Mouse (Mus musculus) heart, postnatal 10 days (tissue): ENCODE measurements around the gene Atg9b. TPM values are rescaled to one million over a fixed set of nuclear protein-coding genes. Genes with fewer than 3 reads are reported as not detected.
"Not testable (repeated sequence)": the region's sequence is repeated elsewhere in the genome, so short reads cannot be mapped to it uniquely, and the experiment has no call there.

Experiments
- DNase-seq, 2 experiments: peaks; one replicate each; pipeline ENCODE4 v3.0.0; 2021
- intact Hi-C: fragments of 180-260 bp; cut with DNase I; formaldehyde crosslinking; loops from one replicate; pipeline ENCODE4 v1.15.1; 2025
- total RNA-seq, 2 experiments: library from RNA; stranded (reverse); gene quantifications; 2 replicates each; pipeline ENCODE4 v1.2.3; 2021

Atg9b gene
- total RNA-seq, 2 experiments from 2014 or later, result 0.62 to 0.89 TPM

GRCm38 (mm10) chr5:24409466-24409865 is 17.5 kb upstream of the Atg9b start:
- DNase-seq, result no peak
- intact Hi-C loops, result no loop called here

GRCm38 (mm10) chr5:24408651-24409050 is 16.7 kb upstream of the Atg9b start:
- intact Hi-C loops, result no loop called here
- peak; percentile 51 to 52 for DNase-seq

GRCm38 (mm10) chr5:24405389-24405876 is 13.5 kb upstream of the Atg9b start:
- DNase-seq, result no peak
- intact Hi-C loops, result no loop called here

DNA sequence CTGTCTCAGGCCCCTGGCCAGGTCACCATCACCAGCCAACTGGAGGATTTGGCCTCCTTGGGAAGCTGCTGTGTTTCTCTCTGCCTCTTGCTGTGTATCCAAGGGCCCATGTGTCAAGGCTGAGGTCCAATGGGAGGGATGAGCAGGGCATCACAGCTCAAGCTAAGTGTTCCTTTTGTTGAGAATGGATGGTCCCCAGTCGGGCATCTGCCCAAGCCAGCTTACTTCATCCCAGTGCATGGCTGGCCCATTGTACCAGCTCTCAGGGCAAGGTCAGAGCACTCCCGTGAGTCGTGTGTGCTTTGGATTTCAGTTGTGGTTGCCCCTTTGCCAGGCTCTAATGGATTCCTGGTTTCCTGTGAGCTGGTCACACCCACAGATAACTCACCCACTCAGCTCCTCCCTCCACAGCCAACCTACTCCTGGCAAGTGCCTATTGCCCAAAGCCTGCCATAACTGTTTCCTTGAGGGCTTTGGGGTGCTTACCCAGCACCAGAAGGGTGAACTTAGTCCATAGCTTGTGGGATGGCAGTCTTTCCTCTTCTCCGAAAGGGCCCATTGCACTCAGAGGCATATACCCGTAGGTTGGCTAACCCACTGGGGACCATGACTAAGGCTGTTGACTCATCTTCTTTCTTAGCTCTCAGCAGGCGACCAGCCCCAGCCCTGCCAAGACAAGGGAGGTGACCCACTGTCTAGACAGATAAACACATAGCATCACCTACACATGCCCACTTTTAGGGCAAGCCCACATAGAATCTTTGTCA is 12.8 kb upstream of the Atg9b start:
- no peak for DNase-seq
- intact Hi-C loops, result no loop called here

- DNase-seq, result peak; percentile 41 to 50
- intact Hi-C loops, result no loop called here
Observed at GRCm38 (mm10) chr5:24401969-24402368, 10.0 kb upstream of the Atg9b start.

GRCm38 (mm10) chr5:24400911-24401605 is 9.1 kb upstream of the Atg9b start:
- no peak for DNase-seq
- intact Hi-C loops, result no loop called here

DNA sequence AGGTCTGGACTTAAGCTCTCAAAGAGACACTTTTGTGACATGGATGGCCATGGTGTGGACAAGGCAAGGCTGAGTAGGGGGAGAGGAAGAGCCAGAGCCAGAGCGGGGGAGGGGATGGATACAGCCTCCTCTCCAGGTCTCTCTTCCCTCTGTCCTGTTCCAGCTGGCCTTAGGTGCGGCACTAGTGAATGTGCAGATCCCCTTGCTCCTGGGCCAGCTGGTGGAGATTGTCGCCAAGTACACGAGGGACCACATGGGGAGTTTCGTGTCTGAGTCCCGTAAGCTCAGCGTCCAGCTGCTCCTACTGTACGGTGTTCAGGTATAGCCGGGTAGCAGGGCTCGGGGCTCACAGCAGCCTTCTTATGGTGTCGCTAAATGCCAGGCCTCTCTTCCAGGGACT is 8.4 kb upstream of the Atg9b start:
- DNase-seq, result no peak
- intact Hi-C loops, result no loop called here

GRCm38 (mm10) chr5:24399686-24400085 is 7.7 kb upstream of the Atg9b start:
- intact Hi-C loops, result no loop called here
- no peak for DNase-seq

- intact Hi-C loops, DNase-seq: not testable (repeated sequence)
Observed at GRCm38 (mm10) chr5:24396254-24396653, 4.3 kb upstream of the Atg9b start.

- intact Hi-C loops, result loop anchor here (2.0 kb wide), 1 partner anchor 28 kb away; the partner anchor contains the start of genes Cdk5 and Slc4a2
- DNase-seq, result peak; percentile 97 to 99
Observed at GRCm38 (mm10) chr5:24394165-24394894, 2.4 kb upstream of the Atg9b start.

- peak; percentile 87 to 92 for DNase-seq
- intact Hi-C loops, result loop anchor here (2.0 kb wide), 2 partner anchors 33 to 57 kb away; no protein-coding TSS in a partner anchor
Observed at GRCm38 (mm10) chr5:24393392-24393997, 1.6 kb upstream of the Atg9b start, which contains the start of gene Abcb8. Gene Abcb8, plus strand, starts transcription at chr5:24393663.

DNA sequence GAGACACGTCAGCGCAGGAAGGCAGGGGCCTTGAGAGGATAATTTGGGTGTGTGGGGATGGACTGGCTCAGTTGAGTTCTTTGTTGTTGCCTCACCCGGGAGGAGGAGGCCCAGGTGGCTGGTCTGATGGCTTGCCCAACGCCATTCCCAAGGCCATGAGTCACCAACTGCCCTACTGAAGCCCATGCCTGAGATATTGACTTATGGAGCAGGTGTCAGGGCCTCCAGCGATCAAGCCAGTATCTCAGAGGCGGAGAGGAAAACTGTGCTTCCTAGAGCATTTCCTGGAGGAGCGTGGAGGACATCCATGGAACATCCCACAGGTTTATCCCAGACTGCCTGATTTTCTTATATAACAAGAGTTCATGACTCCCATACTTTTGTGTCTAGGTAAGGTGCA is 781 bp upstream of the Atg9b start:
- DNase-seq, result no peak
- intact Hi-C loops, result loop anchor here (2.0 kb wide), 2 partner anchors 32 to 56 kb away; no protein-coding TSS in a partner anchor

DNA sequence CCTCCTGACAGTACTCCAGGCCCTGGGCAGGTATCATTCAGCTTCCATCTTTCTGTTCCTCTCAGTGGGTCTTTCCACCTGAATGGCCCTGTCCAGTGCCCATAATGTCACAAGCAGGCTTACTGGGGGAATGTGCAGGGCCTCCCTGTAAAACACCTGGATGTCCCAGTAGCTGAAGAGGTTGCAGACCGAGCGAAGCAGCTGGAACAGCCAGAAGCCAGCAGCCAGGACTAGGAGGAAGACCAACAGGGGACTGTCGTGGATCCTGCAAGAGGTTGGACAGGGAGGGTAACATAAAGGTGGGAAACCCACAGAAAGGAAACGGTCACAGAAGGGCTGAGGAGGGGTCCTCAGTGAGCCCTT is 2.3 kb downstream of the Atg9b start:
- intact Hi-C loops, result no loop called here
- DNase-seq, result no peak

- intact Hi-C loops, result no loop called here
- peak; percentile 46 to 61 for DNase-seq
Observed at GRCm38 (mm10) chr5:24389011-24389657, 2.8 kb downstream of the Atg9b start.

DNA sequence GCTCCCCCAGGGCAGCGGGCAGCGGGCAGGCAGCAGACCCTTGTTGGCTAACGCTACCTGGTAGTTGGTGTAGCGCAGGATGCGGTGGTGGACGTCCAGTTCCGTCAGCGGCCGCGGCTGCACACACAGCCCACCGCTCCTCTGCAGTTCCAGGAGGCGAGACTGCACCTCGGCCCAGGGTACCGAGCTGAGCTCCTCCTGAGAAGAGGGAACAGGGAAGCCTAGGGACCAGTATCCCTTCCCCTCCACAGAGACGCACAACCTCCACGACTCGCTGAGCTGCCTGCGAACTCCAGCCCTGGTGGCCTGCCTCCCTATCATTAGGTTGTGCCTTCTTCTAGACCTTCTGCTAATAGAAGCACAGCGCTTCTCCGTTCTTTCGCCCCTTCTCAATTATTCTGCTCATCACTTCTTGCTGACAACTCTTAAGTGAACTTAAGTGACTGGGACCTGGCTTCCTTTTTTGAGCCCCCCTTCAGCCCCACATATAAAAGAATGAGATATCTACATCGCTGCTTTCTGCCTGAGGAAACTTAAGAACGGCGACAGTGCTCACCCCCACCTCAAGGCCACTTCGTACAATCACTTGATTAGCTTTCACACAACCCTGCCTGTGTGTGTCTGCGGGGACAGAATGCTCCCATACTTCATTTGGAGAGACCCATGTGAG is 3.6 kb downstream of the Atg9b start:
- intact Hi-C loops, result no loop called here
- DNase-seq, result no peak

GRCm38 (mm10) chr5:24387264-24388241 is 4.4 kb downstream of the Atg9b start:
- intact Hi-C loops, result loop anchor here (2.0 kb wide), 1 partner anchor 23 kb away; the partner anchor contains the start of gene Nos3
- peak; percentile 75 to 78 for DNase-seq

DNA sequence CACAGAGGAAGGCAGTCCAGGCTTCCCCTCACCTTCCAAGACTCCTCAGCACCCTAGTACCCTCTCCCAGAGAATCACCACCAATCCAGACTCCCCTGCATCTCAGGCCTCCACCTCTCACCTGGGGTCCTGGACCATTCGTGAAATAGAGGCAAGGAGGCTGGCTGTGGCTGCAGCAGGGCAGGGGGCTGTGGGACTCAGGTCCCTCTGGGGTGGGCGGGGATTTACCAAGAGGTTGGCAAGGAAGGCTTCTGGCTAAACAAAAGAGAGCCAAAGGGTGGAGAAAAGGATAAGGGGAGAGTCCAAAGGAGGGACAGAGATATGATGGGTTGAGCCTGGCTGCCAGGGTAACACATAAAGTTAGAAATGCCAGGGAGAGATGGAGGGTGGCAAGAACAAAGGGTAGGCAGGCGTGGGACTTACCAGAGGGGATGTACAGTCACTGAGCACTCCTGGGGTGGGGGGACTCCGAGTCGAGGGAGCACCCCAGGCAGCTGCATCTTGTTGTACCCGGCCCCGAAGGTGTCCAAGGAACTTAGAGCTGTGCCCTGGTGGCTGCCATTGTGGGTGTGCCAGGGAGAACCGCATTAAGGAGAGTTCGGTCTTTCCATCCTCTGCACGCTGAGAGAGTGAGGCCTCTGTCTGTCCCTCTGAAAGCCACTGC is 5.9 kb downstream of the Atg9b start:
- DNase-seq, result no peak
- intact Hi-C loops, result loop anchor here (2.0 kb wide), 1 partner anchor 21 kb away; the partner anchor contains the start of gene Nos3

DNA sequence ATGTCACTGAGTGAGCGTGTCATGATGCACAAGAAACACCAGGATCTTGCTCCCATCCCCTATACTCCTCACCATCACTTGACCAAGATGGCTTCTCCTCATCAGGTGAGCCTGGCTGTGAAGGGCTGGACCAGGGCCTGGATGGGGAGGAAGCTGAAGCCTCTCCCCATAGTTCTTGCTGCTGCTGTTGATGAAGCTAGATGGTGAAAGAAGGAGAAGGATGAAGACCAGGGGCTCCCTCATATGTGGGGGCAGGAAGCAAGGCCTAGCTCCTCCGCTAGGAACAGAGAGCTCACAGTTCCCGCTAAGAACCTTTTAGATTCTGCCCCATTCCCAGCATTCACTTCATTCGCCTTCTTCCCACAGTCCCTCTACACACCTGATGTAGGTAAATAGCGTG is 6.6 kb downstream of the Atg9b start:
- intact Hi-C loops, result no loop called here
- no peak for DNase-seq
